ENCODE assay signal across 9 mouse cellular contexts in the genomic region with DNA sequence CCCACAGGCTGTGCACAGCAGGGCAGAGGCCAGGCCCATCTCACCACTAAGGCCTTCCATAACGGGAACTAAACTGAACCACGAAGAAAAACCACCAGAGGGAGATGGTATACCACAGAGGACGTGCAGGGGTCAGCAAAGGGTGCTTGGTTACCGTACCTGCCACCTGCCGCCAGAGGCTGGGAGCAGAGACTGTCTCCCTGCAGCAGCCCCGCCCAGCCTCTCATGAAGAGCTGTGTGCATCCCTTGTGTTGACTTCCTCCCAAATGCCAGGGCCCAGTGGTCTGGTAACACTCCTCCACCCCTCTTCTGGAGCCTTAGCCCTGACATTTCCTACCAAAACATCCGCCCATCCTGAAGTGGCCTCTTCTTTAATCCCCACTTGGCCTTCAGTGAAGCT. TPM values are rescaled to one million over a fixed set of nuclear protein-coding genes. Genes with fewer than 3 reads are reported as not detected.
A peak's percentile ranks its signal among the peaks of the same experiment; 100 is the strongest.
DNase-seq lines count a peak whose midpoint lies in the region; ATAC-seq and TF ChIP-seq lines count a peak whose summit lies in the region.
"Had no signal": no experiment of that assay in that cellular context is flagged by ENCODE, and none has a peak within 500 bp of the region (broad histone marks: within the 10 kb centered on the region; RNA-seq: fewer than 3 reads in every experiment).

No protein-coding gene starts in this region.

- H3K4me1 ChIP-seq in embryonic facial prominence, embryonic 10.5 days: peaks cover 91% of the 10 kb centered on the region
- H3K4me1 ChIP-seq in hindbrain, embryonic 12.5 days: peaks cover 87% of the 10 kb centered on the region
- peaks cover 86% of the 10 kb centered on the region for H3K4me1 ChIP-seq in midbrain, embryonic 15.5 days

- ATAC-seq in hindbrain, embryonic 12.5 days (ENCODE audit: low FRiP score): no peak
- no peak for ATAC-seq in midbrain, embryonic 15.5 days (replicated peaks)

- peak overlapping the region; percentile 18 for H3K4me2 ChIP-seq in hindbrain, embryonic 12.5 days (replicated peaks)
- H3K4me2 ChIP-seq in midbrain, embryonic 15.5 days: peak overlapping the region; percentile 0; the same call in 1 of the 2 replicates

- H3K27me3 ChIP-seq in embryonic facial prominence, embryonic 10.5 days (replicated peaks; ENCODE audit: low read depth, poor library complexity, severe bottlenecking): peaks cover 3% of the 10 kb centered on the region; the same call in 1 of the 2 replicates
- H3K27me3 ChIP-seq in hindbrain, embryonic 12.5 days: no peaks in the 10 kb centered on the region
- H3K27me3 ChIP-seq in midbrain, embryonic 15.5 days (replicated peaks): no peaks in the 10 kb centered on the region

- peaks cover 28% of the 10 kb centered on the region for H3K36me3 ChIP-seq in embryonic facial prominence, embryonic 10.5 days (replicated peaks)
- H3K36me3 ChIP-seq in hindbrain, embryonic 12.5 days: no peaks in the 10 kb centered on the region
- H3K36me3 ChIP-seq in midbrain, embryonic 15.5 days (replicated peaks): no peaks in the 10 kb centered on the region

- peak overlapping the region; percentile 39; the same call in 1 of the 2 replicates for H3K9ac ChIP-seq in hindbrain, embryonic 12.5 days
- no peak overlapping the region for H3K9ac ChIP-seq in midbrain, embryonic 15.5 days

- 50% methylated on average over 7 of the region's 7 CpGs for WGBS in embryonic facial prominence, embryonic 10.5 days
- WGBS in hindbrain, embryonic 12.5 days: 52% methylated on average over 7 of the region's 7 CpGs
- 38% methylated on average over 7 of the region's 7 CpGs for WGBS in midbrain, embryonic 15.5 days

- no peak overlapping the region for H3K4me3 ChIP-seq in layer of hippocampus, adult 2 months
- peak overlapping the region; percentile 98; the same call in 1 of the 2 replicates for H3K4me3 ChIP-seq in embryonic facial prominence, embryonic 10.5 days
- 0 out of 2 replicates have a peak overlapping the region, but pooled peaks have one; percentile 2 for H3K4me3 ChIP-seq in hindbrain, embryonic 12.5 days
- H3K4me3 ChIP-seq in midbrain, embryonic 15.5 days: no peak overlapping the region
- H3K4me3 ChIP-seq: myocyte had no signal

- no peaks in the 10 kb centered on the region for H3K9me3 ChIP-seq in embryonic facial prominence, embryonic 10.5 days
- no peaks in the 10 kb centered on the region for H3K9me3 ChIP-seq in hindbrain, embryonic 12.5 days (replicated peaks)
- no peaks in the 10 kb centered on the region for H3K9me3 ChIP-seq in midbrain, embryonic 15.5 days

- peak; percentile 49 for TF ChIP-seq CTCF in layer of hippocampus, adult 2 months (conservative IDR thresholded peaks at IDR 0.05)

- DNase-seq in layer of hippocampus, adult 2 months (ENCODE audit: low spot score in 2 of 2): no peak
- no peak for DNase-seq in layer of hippocampus, adult 11-12 months (ENCODE audit: low spot score)
- DNase-seq in embryonic facial prominence, embryonic 10.5 days (ENCODE audit: low spot score): no peak
- no peak for DNase-seq in frontal cortex, postnatal 25 days (ENCODE audit: low spot score in 2 of 2)
- DNase-seq in right cerebral cortex, postnatal 14 days: no peak
- no peak for DNase-seq in embryo, embryonic 10.5 days (ENCODE audit: low spot score)

- H3K27ac ChIP-seq in layer of hippocampus, adult 2 months: peak overlapping the region; percentile 97; the same call in 1 of the 2 replicates
- H3K27ac ChIP-seq in embryonic facial prominence, embryonic 10.5 days (replicated peaks): 0 out of 2 replicates have a peak overlapping the region, but pooled peaks have one; percentile 3
- peak overlapping the region; percentile 67 for H3K27ac ChIP-seq in hindbrain, embryonic 12.5 days
- H3K27ac ChIP-seq in midbrain, embryonic 15.5 days: peak overlapping the region; percentile 39; the same call in 1 of the 2 replicates

RNA-seq across cellular contexts. Expression of a gene that starts 4.0 kb away (rescaled TPM):
- 10 to 100 TPM; 66.1 to 69.7 TPM for total RNA-seq in layer of hippocampus, adult 2 months (2021)
- 61.1 and 62.4 TPM in 2 replicates for polyA plus RNA-seq in embryonic facial prominence, embryonic 10.5 days (2016; fragmentation: Nextera tagmentation; extraction: Ambion mirVana)
- 50.7 and 56.5 TPM in 2 replicates for polyA plus RNA-seq in hindbrain, embryonic 12.5 days (2016; fragmentation: Nextera tagmentation; extraction: Ambion mirVana)
- 51.9 and 55.8 TPM in 2 replicates for polyA plus RNA-seq in midbrain, embryonic 15.5 days (2015; fragmentation: Nextera tagmentation; extraction: Ambion mirVana)

RNA-seq across cellular contexts. Expression of a gene that starts 48.8 kb away (rescaled TPM):
- total RNA-seq in layer of hippocampus, adult 2 months (2021): not detected
- polyA plus RNA-seq in embryonic facial prominence, embryonic 10.5 days (2016; fragmentation: Nextera tagmentation; extraction: Ambion mirVana): not detected in 2 replicates
- not detected in 2 replicates for polyA plus RNA-seq in hindbrain, embryonic 12.5 days (2016; fragmentation: Nextera tagmentation; extraction: Ambion mirVana)
- 2.5 TPM in 1 of 2 replicates, not detected in the other for polyA plus RNA-seq in midbrain, embryonic 15.5 days (2015; fragmentation: Nextera tagmentation; extraction: Ambion mirVana)

Comparison
In these comparisons a context has a peak if more than half of its experiments do, and no peak if none do; other contexts are left out.
1. H3K27ac ChIP-seq: peak in every context shown above with its lines; median percentile 97 in layer of hippocampus, adult 2 months; 67 in hindbrain, embryonic 12.5 days; 39 in midbrain, embryonic 15.5 days; 3 in embryonic facial prominence, embryonic 10.5 days.
2. H3K4me3 ChIP-seq: peak in embryonic facial prominence, embryonic 10.5 days (single experiment) and hindbrain, embryonic 12.5 days (single experiment); none in layer of hippocampus, adult 2 months (single experiment) and midbrain, embryonic 15.5 days (single experiment).